Mouse (Mus musculus): ENCODE results near the gene Ezr. TPM values are rescaled to one million over a fixed set of nuclear protein-coding genes. Genes with fewer than 3 reads are reported as not detected.
A peak's percentile ranks its signal among the peaks of the same experiment; 100 is the strongest.

The Ezr gene
- 44.7 and 52.6 TPM in 2 replicates for total RNA-seq (2014; rRNA removed)
- polyA plus RNA-seq (2015; fragmentation: Nextera tagmentation; extraction: Ambion mirVana): 62.4 and 72.7 TPM in 2 replicates

DNA sequence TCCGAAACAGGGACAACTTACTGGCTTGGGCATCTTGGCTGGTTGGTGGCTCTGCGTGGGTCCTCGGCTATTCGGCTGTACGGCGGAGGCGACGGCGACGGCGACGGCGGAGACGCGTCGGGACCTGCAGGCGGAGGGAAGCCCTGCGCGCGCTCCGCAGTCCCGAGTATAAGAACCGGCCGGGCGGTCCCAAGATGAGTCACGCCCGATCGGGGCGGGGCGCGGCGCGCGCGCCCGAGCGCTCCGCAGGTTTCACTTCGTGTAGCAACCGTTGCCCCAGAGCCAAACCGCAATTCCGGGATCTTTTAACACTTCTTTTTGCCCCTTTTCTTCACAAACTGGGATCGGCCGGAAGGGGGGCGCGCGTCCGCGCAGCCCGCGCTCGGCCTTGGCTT, at the start of gene Ezr:
Gene Ezr, minus strand, starts transcription at position 174 of the 395 bp plus-strand sequence.
- no peaks in the 10 kb centered on the region for H3K27me3 ChIP-seq (ENCODE audit: insufficient read depth, low read length)
- WGBS: 1% methylated on average over 52 of the region's 52 CpGs

DNA sequence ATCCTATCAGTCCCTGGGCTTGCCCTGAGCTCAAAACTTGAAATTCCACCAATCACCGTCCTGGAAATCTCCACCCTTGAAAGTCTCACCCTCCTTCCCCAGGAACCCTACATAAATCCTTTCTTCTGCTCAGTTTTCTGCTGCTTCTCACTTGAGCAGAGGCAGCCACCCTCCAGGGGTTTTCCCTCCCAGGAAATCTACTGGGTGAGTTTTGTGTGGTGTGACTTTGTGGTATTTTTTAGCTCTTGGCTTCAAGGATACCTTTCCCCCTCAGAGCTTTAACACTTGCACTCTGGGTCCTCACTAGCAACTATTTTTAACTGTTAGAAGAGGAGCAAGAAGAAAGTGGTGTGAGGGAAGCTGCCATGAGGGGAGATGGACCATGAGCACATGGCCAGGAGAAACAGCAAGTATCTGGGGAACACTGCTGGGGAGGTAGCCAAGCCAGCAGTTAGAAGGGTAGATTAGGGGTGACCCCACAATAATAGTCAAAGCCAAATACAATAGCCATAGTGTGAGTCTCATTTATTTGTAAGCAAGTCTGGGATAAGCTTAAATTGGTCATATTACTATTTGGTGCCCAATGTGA, 47.5 kb upstream of the Ezr start:
- Histone ChIP-seq H3K27me3 (ENCODE audit: insufficient read depth, low read length) (no peaks in the 10 kb centered on the region), H3K9ac (replicated peaks; ENCODE audit: low read length) (no peak overlapping the region), H3K4me1 (ENCODE audit: insufficient read depth, low read length) (peaks cover 5% of the 10 kb centered on the region; the same call in 1 of the 2 replicates), H3K9me3 (ENCODE audit: low read length) (no peaks in the 10 kb centered on the region), H3K27ac (no peak overlapping the region), H3K4me3 (ENCODE audit: low read length) (no peak overlapping the region), H3K36me3 (ENCODE audit: insufficient read depth, low read length) (no peaks in the 10 kb centered on the region), H3K4me2 (ENCODE audit: low read depth, low read length) (no peak overlapping the region)
- DNase-seq (ENCODE audit: low spot score) (no peak), ATAC-seq (no peak)
- WGBS: 75% methylated on average over 1 of the region's 1 CpGs
- TF ChIP-seq CTCF (IDR thresholded peaks at IDR 0.05; ENCODE audit: low read depth): no peak

More for the DNA sequence above, at the start of gene Ezr:
- Histone ChIP-seq H3K4me1 (ENCODE audit: insufficient read depth, low read length) (peaks cover 14% of the 10 kb centered on the region; the same call in 1 of the 2 replicates), H3K4me2 (ENCODE audit: low read depth, low read length) (peak within 1 kb of the TSS; percentile 97), H3K4me3 (ENCODE audit: low read length) (peak within 1 kb of the TSS; percentile 72), H3K9me3 (ENCODE audit: low read length) (no peaks in the 10 kb centered on the region), H3K36me3 (ENCODE audit: insufficient read depth, low read length) (no peaks in the 10 kb centered on the region), H3K27ac (peak within 1 kb of the TSS; percentile 79), H3K9ac (replicated peaks; ENCODE audit: low read length) (peak within 1 kb of the TSS; percentile 63)
- ATAC-seq: peak; percentile 73; the same call in 1 of the 2 replicates
- no peak for TF ChIP-seq CTCF (IDR thresholded peaks at IDR 0.05; ENCODE audit: low read depth)
- DNase-seq (ENCODE audit: low spot score): peak; percentile 86

DNA sequence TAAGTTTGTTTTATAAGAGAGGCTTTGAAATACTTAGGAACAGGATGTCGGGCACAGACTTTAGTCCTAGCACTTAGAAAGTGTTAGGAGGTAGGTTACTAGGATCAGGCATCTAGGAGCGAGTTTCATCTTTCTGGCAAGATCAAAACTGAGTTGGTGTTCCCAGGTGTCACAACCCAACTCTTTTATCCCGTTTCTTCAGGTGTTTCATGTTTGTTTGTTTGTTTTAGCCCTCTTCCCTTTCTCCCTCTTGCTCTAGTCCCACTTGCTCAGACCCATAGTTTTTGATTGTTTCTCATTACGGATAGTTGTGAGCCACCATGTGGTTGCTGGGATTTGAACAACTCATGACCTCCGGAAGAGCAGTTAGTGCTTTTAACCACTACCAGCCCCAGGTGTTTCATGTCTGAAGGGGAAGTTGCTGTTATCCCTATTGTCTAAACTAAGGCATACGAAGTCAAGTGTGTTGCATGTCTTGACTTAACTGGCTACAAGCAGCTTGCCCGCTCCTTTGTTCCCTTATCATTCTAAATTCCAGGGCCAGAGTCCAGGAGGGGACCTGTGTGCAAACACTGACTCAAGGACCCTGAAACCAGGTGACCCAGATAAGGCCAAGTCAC, 46.1 kb upstream of the Ezr start:
- WGBS: 77% methylated on average over 7 of the region's 7 CpGs
- no peak for TF ChIP-seq CTCF (IDR thresholded peaks at IDR 0.05; ENCODE audit: low read depth)
- H3K36me3 ChIP-seq (ENCODE audit: insufficient read depth, low read length): no peaks in the 10 kb centered on the region
- no peak for DNase-seq (ENCODE audit: low spot score)
- peak overlapping the region; percentile 43 for H3K4me3 ChIP-seq (ENCODE audit: low read length)
- H3K27ac ChIP-seq: peak overlapping the region; percentile 95
- H3K27me3 ChIP-seq (ENCODE audit: insufficient read depth, low read length): no peaks in the 10 kb centered on the region
- peak overlapping the region; percentile 62 for H3K4me2 ChIP-seq (ENCODE audit: low read depth, low read length)
- no peak for ATAC-seq
- H3K9ac ChIP-seq (replicated peaks; ENCODE audit: low read length): peak overlapping the region; percentile 53
- no peaks in the 10 kb centered on the region for H3K9me3 ChIP-seq (ENCODE audit: low read length)
- H3K4me1 ChIP-seq (ENCODE audit: insufficient read depth, low read length): peaks cover 5% of the 10 kb centered on the region; the same call in 1 of the 2 replicates

DNA sequence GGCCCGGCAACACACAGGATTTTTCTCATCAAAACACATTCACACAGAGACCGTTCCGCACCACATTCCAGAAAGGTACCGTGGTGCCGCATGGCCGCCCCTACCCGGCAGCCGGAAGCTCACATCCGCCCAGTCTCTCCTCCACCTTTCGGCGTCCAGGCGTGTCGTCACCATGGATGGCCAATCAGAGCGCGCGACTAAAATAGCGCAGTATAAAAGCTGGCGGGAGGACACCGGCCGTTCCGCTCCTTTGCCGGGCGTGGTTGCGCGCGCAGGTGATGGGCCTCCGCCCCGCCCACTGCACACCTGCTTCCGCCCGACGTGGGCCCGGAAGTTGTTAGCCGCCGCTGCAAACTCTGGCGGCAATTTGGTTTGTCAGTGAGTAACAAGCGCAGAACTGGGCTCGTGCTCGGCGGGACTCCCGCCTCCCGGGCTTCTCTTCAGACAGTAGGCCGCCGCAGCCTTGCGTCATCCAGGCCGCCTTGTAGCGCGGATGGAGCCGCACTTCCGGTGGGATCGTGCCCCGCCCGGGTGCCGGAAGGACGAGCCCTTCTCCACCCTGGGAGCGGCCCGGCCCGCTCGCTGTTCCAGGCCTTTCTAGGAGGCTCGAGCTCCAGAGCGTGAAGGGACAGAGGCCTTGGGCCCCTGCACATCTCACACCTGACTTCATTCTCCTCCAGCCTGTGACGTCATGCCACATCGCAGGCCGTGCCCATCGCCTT, 45.3 kb upstream of the Ezr start:
- WGBS: 2% methylated on average over 62 of the region's 64 CpGs
- DNase-seq (ENCODE audit: low spot score): peak; percentile 98

DNA sequence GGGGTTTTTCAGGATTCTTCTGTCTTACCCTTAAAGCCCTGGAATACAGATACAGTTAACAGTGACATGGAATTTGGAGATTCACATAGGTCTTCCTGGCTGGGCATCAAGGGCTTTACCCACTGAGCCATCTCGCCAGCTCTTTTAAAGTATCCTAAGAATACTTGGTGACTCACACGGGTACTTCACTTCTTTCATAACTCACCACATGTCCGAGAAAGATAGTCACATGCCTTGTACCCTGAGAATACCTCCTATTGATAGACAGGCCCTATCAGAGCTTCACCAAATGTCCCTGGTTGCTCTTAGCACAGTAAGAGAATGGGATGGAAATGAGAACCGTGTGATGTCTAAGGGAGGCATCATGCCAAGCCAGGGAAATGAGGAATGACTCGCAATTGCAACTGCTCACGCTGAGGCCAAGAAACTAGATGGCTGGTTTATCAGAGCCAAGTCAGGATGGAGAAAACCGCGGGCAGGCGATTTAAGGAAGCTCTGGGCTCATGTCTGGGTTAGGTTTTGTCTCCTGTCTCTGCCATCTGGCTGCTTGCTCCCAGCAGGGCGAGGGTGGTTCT, 44.7 kb upstream of the Ezr start:
- ATAC-seq: peak; percentile 46

More for the DNA sequence above, 45.3 kb upstream of the Ezr start:
- H3K4me3 ChIP-seq (ENCODE audit: low read length): peak overlapping the region; percentile 43
- ATAC-seq: peak; percentile 98
- H3K9ac ChIP-seq (replicated peaks; ENCODE audit: low read length): peak overlapping the region; percentile 53
- H3K4me1 ChIP-seq (ENCODE audit: insufficient read depth, low read length): peaks cover 5% of the 10 kb centered on the region; the same call in 1 of the 2 replicates
- no peaks in the 10 kb centered on the region for H3K27me3 ChIP-seq (ENCODE audit: insufficient read depth, low read length)
- no peaks in the 10 kb centered on the region for H3K9me3 ChIP-seq (ENCODE audit: low read length)
- peak overlapping the region; percentile 95 for H3K27ac ChIP-seq
- H3K36me3 ChIP-seq (ENCODE audit: insufficient read depth, low read length): no peaks in the 10 kb centered on the region
- TF ChIP-seq CTCF (IDR thresholded peaks at IDR 0.05; ENCODE audit: low read depth): no peak
- H3K4me2 ChIP-seq (ENCODE audit: low read depth, low read length): peak overlapping the region; percentile 62

DNA sequence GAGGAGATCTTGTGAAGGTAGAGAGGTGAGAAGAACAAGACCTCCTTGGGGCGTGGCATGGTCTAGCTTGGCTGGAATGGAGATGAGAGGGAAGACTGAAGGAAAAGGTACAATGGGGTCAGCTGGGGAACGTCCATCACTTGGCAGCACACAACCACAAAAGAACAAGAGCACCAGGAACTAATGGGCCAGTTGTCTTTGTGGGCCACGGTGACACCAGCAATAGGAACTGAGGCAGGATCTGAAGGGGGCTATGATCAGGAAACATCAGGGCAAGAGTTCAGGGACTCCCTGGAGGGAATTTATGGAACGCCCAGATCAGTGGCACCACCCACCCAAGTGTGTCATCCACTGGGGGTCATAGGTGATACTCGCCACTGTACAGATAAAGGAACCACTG, 34.2 kb upstream of the Ezr start:
- H3K4me1 ChIP-seq (ENCODE audit: insufficient read depth, low read length): no peaks in the 10 kb centered on the region
- WGBS: 86% methylated on average over 5 of the region's 5 CpGs
- no peak overlapping the region for H3K27ac ChIP-seq
- no peak overlapping the region for H3K4me2 ChIP-seq (ENCODE audit: low read depth, low read length)
- no peak overlapping the region for H3K4me3 ChIP-seq (ENCODE audit: low read length)
- no peak overlapping the region for H3K9ac ChIP-seq (replicated peaks; ENCODE audit: low read length)
- DNase-seq (ENCODE audit: low spot score): no peak
- 0 out of 2 replicates have a peak, but pooled peaks cover 3% of the 10 kb centered on the region for H3K9me3 ChIP-seq (ENCODE audit: low read length)
- TF ChIP-seq CTCF (IDR thresholded peaks at IDR 0.05; ENCODE audit: low read depth): no peak
- H3K36me3 ChIP-seq (ENCODE audit: insufficient read depth, low read length): no peaks in the 10 kb centered on the region
- no peaks in the 10 kb centered on the region for H3K27me3 ChIP-seq (ENCODE audit: insufficient read depth, low read length)
- no peak for ATAC-seq

More for the DNA sequence above, 44.7 kb upstream of the Ezr start:
- Histone ChIP-seq H3K4me1 (ENCODE audit: insufficient read depth, low read length) (peaks cover 5% of the 10 kb centered on the region; the same call in 1 of the 2 replicates), H3K27ac (peak overlapping the region; percentile 95), H3K27me3 (ENCODE audit: insufficient read depth, low read length) (no peaks in the 10 kb centered on the region), H3K4me2 (ENCODE audit: low read depth, low read length) (peak overlapping the region; percentile 62), H3K9me3 (ENCODE audit: low read length) (no peaks in the 10 kb centered on the region), H3K9ac (replicated peaks; ENCODE audit: low read length) (peak overlapping the region; percentile 53), H3K4me3 (ENCODE audit: low read length) (peak overlapping the region; percentile 43), H3K36me3 (ENCODE audit: insufficient read depth, low read length) (no peaks in the 10 kb centered on the region)
- no peak for DNase-seq (ENCODE audit: low spot score)
- TF ChIP-seq CTCF (IDR thresholded peaks at IDR 0.05; ENCODE audit: low read depth): no peak
- 16% methylated on average over 10 of the region's 10 CpGs for WGBS
